Mouse (Mus musculus) forebrain, embryonic 13.5 days (tissue): ENCODE measurements around the gene Brca1. TPM values are rescaled to one million over a fixed set of nuclear protein-coding genes. Genes with fewer than 3 reads are reported as not detected.
A peak's percentile ranks its signal among the peaks of the same experiment; 100 is the strongest.
"Not testable (repeated sequence)": the region's sequence is repeated elsewhere in the genome, so short reads cannot be mapped to it uniquely, and the experiment has no call there.

Experiments used
- ATAC-seq: fragments of 200-750 bp; cut with Nextera tagmentation; 2 replicates; pipeline ENCODE4 v1.8.0; 2017
- H3K27ac ChIP-seq: fragments of 300-500 bp; sonication (generic); 2 replicates; pipeline ENCODE4 v1.5.1; 2015; ENCODE audit warnings: inconsistent platforms, mild to moderate bottlenecking, moderate library complexity
- H3K27me3 ChIP-seq: fragments of 300-500 bp; sonication (generic); 2 replicates; pipeline ENCODE4 v1.6.1; 2015; ENCODE audit warnings: mild to moderate bottlenecking, inconsistent platforms
- H3K36me3 ChIP-seq: fragments of 300-500 bp; sonication (generic); 2 replicates; pipeline ENCODE4 v1.6.1; 2015; ENCODE audit warnings: mild to moderate bottlenecking, inconsistent platforms; ENCODE audit not compliant: poor library complexity, severe bottlenecking
- H3K4me1 ChIP-seq: fragments of 300-500 bp; sonication (generic); 2 replicates; pipeline ENCODE4 v1.6.1; 2015; ENCODE audit warnings: inconsistent platforms
- H3K4me2 ChIP-seq: fragments of 300-500 bp; sonication (generic); 2 replicates; pipeline ENCODE4 v1.6.1; 2015; ENCODE audit warnings: inconsistent platforms, mild to moderate bottlenecking, moderate library complexity
- H3K4me3 ChIP-seq: fragments of 300-500 bp; sonication (generic); 2 replicates; pipeline ENCODE4 v1.5.1; 2015; ENCODE audit warnings: mild to moderate bottlenecking, inconsistent platforms
- H3K9ac ChIP-seq: fragments of 300-500 bp; sonication (generic); 2 replicates; pipeline ENCODE4 v1.6.1; 2015; ENCODE audit warnings: mild to moderate bottlenecking, inconsistent platforms
- H3K9me3 ChIP-seq: fragments of 300-500 bp; sonication (generic); replicated peaks from 2 replicates; pipeline ENCODE4 v1.6.1; 2016; ENCODE audit warnings: inconsistent platforms
- WGBS: fragments of 180-500 bp; shearing (Covaris S2); methylation state at CpG from one replicate; pipeline ENCODE4 v1.1.7; 2015; 5-methylcytosine and 5-hydroxymethylcytosine counted together
- polyA plus RNA-seq: library from polyadenylated mRNA; unstranded; fragments of >200 nt; fragmentation: Nextera tagmentation; extraction: Ambion mirVana; gene quantifications from 2 replicates; pipeline ENCODE4 v1.2.1, GENCODE M21; 2015

Gene Brca1
- polyA plus RNA-seq, 1 experiment from 2014 or later, result 12.5 TPM

GRCm38 (mm10) chr11:101442760-101443159, 109.0 kb downstream of the Brca1 start:
- no peak for ATAC-seq
- Histone ChIP-seq H3K27me3 (no peaks in the 10 kb centered on the region), H3K9me3 (no peaks in the 10 kb centered on the region), H3K27ac (peak overlapping the region; percentile 92), H3K4me1 (peaks cover 23% of the 10 kb centered on the region), H3K4me3 (peak overlapping the region; percentile 85), H3K36me3 (peaks cover 31% of the 10 kb centered on the region), H3K4me2 (peak overlapping the region; percentile 97), H3K9ac (peak overlapping the region; percentile 97)
- under 1% methylated on average over 14 of the region's 14 CpGs for WGBS

GRCm38 (mm10) chr11:101442127-101442693, 109.5 kb downstream of the Brca1 start, which contains the start of gene Rpl27:
Gene Rpl27, plus strand, starts transcription at chr11:101442298.
- Histone ChIP-seq H3K4me3 (peak within 1 kb of the TSS; percentile 85), H3K4me2 (peak within 1 kb of the TSS; percentile 97), H3K36me3 (peaks cover 31% of the 10 kb centered on the region), H3K4me1 (peaks cover 23% of the 10 kb centered on the region), H3K9me3 (no peaks in the 10 kb centered on the region), H3K9ac (peak within 1 kb of the TSS; percentile 97), H3K27me3 (no peaks in the 10 kb centered on the region), H3K27ac (peak within 1 kb of the TSS; percentile 92)
- ATAC-seq, result peak; percentile 98
- WGBS, result 0% methylated on average over 42 of the region's 42 CpGs

- H3K27ac ChIP-seq, result not testable (repeated sequence)
- WGBS, result 37% methylated on average over 15 of the region's 15 CpGs
Observed at GRCm38 (mm10) chr11:101441450-101442126, 110.2 kb downstream of the Brca1 start.

More at GRCm38 (mm10) chr11:101441450-101442126, 110.2 kb downstream of the Brca1 start:
- Histone ChIP-seq H3K4me1 (peaks cover 23% of the 10 kb centered on the region), H3K4me2 (peak overlapping the region; percentile 48), H3K4me3 (peak overlapping the region; percentile 85), H3K36me3 (peaks cover 31% of the 10 kb centered on the region)
- not testable (repeated sequence) for H3K9ac ChIP-seq, ATAC-seq, H3K27me3 ChIP-seq, H3K9me3 ChIP-seq

Other genes starting within 250 kb of the Brca1 start
- 164 and 175 TPM in 2 replicates for gene Becn1, start 249.7 kb downstream of the Brca1 start, polyA plus RNA-seq
- 144 and 145 TPM in 2 replicates for gene Psme3, start 235.7 kb downstream of the Brca1 start, polyA plus RNA-seq
- gene Aoc2, start 226.9 kb downstream of the Brca1 start, polyA plus RNA-seq, result 1.7 and 2.2 TPM in 2 replicates
- not detected in 2 replicates for gene Aoc3, start 221.3 kb downstream of the Brca1 start, polyA plus RNA-seq
- gene G6pc, start 184.4 kb downstream of the Brca1 start, polyA plus RNA-seq, result not detected in 2 replicates
- 101 and 113 TPM in 2 replicates for gene Aarsd1, start 134.3 kb downstream of the Brca1 start, polyA plus RNA-seq
- gene Gm27029, start 127.2 kb downstream of the Brca1 start, polyA plus RNA-seq, result 7.6 and 8.0 TPM in 2 replicates
- 24.2 and 26.3 TPM in 2 replicates for gene Rundc1, start 126.9 kb downstream of the Brca1 start, polyA plus RNA-seq
- gene Ptges3l, start 126.6 kb downstream of the Brca1 start, polyA plus RNA-seq, result 1.2 TPM in 2 replicates
- 338 and 387 TPM in 2 replicates for gene Rpl27, start 109.7 kb downstream of the Brca1 start, polyA plus RNA-seq
- gene Ifi35, start 103.5 kb downstream of the Brca1 start, polyA plus RNA-seq, result 2.3 and 2.5 TPM in 2 replicates
- gene Rnd2, start 87.0 kb downstream of the Brca1 start, polyA plus RNA-seq, result 155 and 197 TPM in 2 replicates
- 61.3 and 67.0 TPM in 2 replicates for gene Vat1, start 85.7 kb downstream of the Brca1 start, polyA plus RNA-seq
- 104 and 117 TPM in 2 replicates for gene Nbr1, start 194 bp upstream of the Brca1 start, polyA plus RNA-seq
- 1.1 and 1.3 TPM in 2 replicates for gene Tmem106a, start 30.3 kb upstream of the Brca1 start, polyA plus RNA-seq
- gene Gm11634, start 47.3 kb upstream of the Brca1 start, polyA plus RNA-seq, result not detected in 2 replicates
- 48.9 and 52.6 TPM in 2 replicates for gene Rdm1, start 75.2 kb upstream of the Brca1 start, polyA plus RNA-seq
- 32.5 and 40.6 TPM in 2 replicates for gene Arl4d, start 113.6 kb upstream of the Brca1 start, polyA plus RNA-seq
- gene Dhx8, start 181.0 kb upstream of the Brca1 start, polyA plus RNA-seq, result 39.2 and 44.8 TPM in 2 replicates
- 2.4 and 3.3 TPM in 2 replicates for gene Etv4, start 233.4 kb upstream of the Brca1 start, polyA plus RNA-seq